Mouse (Mus musculus): Measurements from ENCODE around the gene Gm20388.

The Gm20388 gene

DNA sequence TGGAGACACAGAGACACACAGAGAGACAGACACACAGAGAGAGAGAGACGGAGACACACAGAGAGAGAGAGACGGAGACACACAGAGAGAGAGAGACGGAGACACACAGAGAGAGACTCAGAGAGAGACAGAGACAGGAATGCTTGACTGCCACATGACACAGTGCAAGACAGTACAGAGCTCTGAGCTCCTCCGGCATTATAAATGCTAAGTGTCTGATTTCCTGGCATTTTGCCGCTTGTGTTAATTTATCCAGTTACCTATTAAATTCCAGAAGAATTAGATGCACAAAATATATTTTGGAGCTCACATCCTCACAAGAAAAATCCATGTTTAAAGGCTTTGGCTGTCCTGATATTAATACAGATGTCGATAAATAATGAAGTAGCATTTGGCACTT, 4274.4 kb downstream of the Gm20388 start:
- no peak for DNase-seq (ENCODE audit: low read depth, low spot score)

GRCm38 (mm10) chr8:124190388-124190787, 4279.7 kb downstream of the Gm20388 start:
- DNase-seq (ENCODE audit: low read depth, low spot score): no peak

DNA sequence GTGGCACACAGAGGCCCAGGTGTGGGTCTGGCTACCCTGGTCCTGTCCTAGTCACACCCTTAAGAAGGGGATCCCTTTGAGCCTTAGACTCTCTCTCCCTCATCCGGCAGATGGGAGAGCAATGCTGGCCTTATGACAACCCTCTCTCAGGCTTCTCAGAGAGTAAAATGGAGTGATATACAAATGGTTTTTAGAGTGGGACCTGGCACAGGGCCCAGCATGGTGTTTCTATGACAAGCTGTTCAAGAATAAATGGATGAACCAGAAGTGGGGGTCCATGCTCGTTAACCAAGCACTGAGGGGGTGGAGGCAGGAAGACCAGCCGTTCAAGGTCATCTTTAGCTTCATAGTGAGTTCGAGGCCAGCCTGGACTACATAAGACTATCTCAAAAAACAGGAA, 4281.6 kb downstream of the Gm20388 start:
- DNase-seq (ENCODE audit: low read depth, low spot score): no peak

- no peak for DNase-seq (ENCODE audit: low read depth, low spot score)
Observed at GRCm38 (mm10) chr8:124192976-124193375, 4282.3 kb downstream of the Gm20388 start.

DNA sequence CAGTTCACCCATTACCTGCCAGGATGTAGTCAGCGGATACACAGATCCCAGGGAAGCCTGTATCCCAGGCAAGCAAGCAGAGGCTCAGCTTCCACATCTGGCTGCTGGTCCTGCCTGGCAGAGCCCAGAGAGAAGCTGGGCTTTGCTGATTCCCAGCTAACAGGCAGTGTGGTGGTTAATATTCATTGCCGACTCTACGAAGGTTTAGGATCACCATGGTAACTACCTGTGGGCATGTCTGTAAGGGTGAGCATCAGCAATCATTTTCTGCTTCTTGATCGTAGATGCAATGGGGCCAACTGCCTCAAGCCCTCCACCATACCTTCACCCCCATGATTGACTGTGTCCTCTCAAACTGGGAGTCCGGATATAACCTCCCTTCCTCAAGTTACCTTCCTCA, 4283.4 kb downstream of the Gm20388 start:
- no peak for DNase-seq (ENCODE audit: low read depth, low spot score)

- no peak for DNase-seq (ENCODE audit: low read depth, low spot score)
Observed at GRCm38 (mm10) chr8:124196195-124196594, 4285.6 kb downstream of the Gm20388 start.

GRCm38 (mm10) chr8:124196797-124197196, 4286.2 kb downstream of the Gm20388 start:
- DNase-seq (ENCODE audit: low read depth, low spot score): no peak

DNA sequence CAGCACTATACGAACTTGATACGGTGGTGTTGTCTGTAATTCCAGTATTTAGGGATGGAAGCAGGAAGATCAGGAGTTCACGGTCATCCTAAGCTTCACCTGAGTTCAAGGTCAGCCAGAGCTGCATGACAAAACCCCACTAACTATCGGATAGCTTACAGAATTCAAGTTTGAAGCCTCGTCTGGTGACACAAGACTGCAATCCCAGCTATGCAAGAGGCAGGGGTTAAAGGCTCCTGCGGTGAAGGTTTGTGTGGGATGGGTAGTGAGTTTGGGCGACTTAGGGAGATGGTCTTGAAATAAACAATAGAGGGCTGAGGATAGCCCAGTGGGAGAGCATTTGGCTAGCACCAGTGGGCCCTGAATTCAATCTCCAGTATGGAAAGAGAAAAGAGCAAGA, 4287.6 kb downstream of the Gm20388 start:
- DNase-seq (ENCODE audit: low read depth, low spot score): no peak

- DNase-seq (ENCODE audit: low read depth, low spot score): no peak
Observed at GRCm38 (mm10) chr8:124200400-124200799, 4289.8 kb downstream of the Gm20388 start.

DNA sequence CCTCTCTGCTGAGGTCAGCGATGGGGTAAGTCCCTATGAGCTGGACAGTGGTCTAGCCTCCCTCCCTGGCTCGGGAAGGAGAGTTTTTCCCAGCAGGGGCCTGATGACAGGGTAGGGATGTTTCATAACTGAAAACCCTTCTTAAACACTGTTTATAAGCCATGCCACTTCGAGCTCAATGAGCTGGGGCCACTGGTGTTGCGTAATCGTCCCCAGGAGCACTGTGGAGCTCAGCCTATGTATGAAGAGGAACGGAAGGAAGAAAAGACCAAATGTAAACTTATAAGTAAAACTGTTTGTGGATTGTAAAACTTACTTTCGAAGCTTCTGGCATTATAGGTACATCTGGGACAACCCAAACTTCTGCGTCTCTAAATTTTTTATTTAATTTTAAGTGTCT, 4291.1 kb downstream of the Gm20388 start:
- no peak for DNase-seq (ENCODE audit: low read depth, low spot score)

GRCm38 (mm10) chr8:124202895-124203294, 4292.3 kb downstream of the Gm20388 start:
- no peak for DNase-seq (ENCODE audit: low read depth, low spot score)

- no peak for DNase-seq (ENCODE audit: low read depth, low spot score)
Observed at GRCm38 (mm10) chr8:124204001-124204601, 4293.5 kb downstream of the Gm20388 start.

GRCm38 (mm10) chr8:124212148-124212547, 4301.5 kb downstream of the Gm20388 start:
- DNase-seq (ENCODE audit: low read depth, low spot score): no peak

- DNase-seq (ENCODE audit: low read depth, low spot score): no peak
Observed at GRCm38 (mm10) chr8:124216951-124217350, 4306.3 kb downstream of the Gm20388 start.

- DNase-seq (ENCODE audit: low read depth, low spot score): peak; percentile 34
Observed at GRCm38 (mm10) chr8:124229883-124230282, 4319.2 kb downstream of the Gm20388 start.

GRCm38 (mm10) chr8:124230496-124231175, 4320.0 kb downstream of the Gm20388 start:
- DNase-seq (ENCODE audit: low read depth, low spot score): no peak

DNA sequence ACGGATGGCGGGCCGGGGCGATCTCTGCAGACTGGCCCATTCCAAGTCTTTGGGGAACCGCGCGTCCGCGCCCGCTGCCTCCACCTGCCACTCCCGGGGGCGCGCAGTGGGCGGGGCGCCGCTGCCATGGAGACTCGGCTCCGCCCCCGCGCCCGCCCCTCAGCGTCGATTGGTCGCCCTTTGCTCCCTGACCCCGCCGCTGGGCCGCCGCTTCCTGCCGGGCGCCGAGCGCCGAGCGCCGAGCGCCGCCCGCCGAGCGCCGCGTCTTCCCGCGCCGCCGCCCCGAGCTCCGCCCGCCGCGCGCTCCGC, 4320.5 kb downstream of the Gm20388 start, which contains the start of gene Galnt2:
Gene Galnt2 (plus strand): TSS at position 216 of the 309 bp plus-strand sequence.
- DNase-seq (ENCODE audit: low read depth, low spot score): peak; percentile 89

- no peak for DNase-seq (ENCODE audit: low read depth, low spot score)
Observed at GRCm38 (mm10) chr8:124231485-124232279, 4321.0 kb downstream of the Gm20388 start.

- no peak for DNase-seq (ENCODE audit: low read depth, low spot score)
Observed at GRCm38 (mm10) chr8:124232280-124232600, 4321.6 kb downstream of the Gm20388 start.

DNA sequence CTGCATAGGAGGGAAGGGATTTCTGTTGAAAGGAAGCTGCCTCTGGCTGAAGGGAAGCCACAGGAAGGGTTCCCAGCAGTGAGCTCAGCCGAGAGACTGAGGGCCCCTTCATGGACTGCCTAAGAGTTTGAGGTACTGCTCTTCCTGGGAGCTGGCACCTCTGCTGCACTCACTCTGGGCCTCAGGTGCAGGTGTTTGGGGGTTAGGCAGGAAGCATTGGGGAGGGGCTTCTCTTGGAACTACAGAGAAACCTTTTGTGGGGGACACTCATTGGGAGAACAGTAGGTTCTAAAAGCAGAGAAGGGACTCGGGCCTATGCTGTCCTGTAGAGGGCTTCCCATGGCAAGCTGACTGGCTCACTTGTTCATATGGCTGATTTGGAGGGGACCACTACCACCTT, 4323.9 kb downstream of the Gm20388 start:
- no peak for DNase-seq (ENCODE audit: low read depth, low spot score)

GRCm38 (mm10) chr8:124235536-124235935, 4324.9 kb downstream of the Gm20388 start:
- no peak for DNase-seq (ENCODE audit: low read depth, low spot score)

GRCm38 (mm10) chr8:124239350-124239749, 4328.7 kb downstream of the Gm20388 start:
- no peak for DNase-seq (ENCODE audit: low read depth, low spot score)

DNA sequence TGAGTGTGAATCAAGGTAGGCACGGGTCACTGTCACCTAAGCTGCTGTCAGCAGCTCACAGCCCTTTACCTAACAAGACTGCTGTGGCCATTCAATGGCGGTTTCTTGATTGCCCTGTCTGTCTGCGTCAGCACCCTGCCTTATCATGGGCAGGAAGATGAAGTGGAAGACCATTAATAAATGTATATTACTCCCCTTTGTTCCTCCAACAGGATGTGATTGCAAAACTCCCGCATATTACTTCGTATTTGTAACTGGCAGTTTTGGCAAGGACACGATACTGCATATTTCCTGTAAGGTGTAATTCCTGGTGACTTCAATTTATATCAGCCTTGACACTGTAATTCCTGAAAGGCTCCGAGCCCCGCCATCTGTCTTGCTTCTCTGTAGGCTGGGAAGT, 4330.3 kb downstream of the Gm20388 start:
- no peak for DNase-seq (ENCODE audit: low read depth, low spot score)

Data from CD4-positive helper T cell, adult 2 months (primary cell).